Mouse (Mus musculus): Measurements from ENCODE around the gene Actl10.

- TF ChIP-seq POLR2A (IDR thresholded peaks at IDR 0.05; ENCODE audit: control insufficient read depth, low read depth, low read length) (no peak), CTCF (IDR thresholded peaks at IDR 0.05; ENCODE audit: control insufficient read depth, insufficient read depth, insufficient replicate concordance, low read depth, low read length) (no peak)
Measured at GRCm38 (mm10) chr2:154589051-154589450, 37.5 kb downstream of the Actl10 start.

All from testis, adult 2 months (tissue).